Mouse (Mus musculus) hindbrain, embryonic 12.5 days (tissue): ENCODE measurements at regions not wholly inside any gene's neighbourhood (a gene's known extent, or its start where the extent isn't known, plus 50 kb on each side); places are given as distances from the start of the nearest gene placed in this dataset.

Experiments used
- ATAC-seq: fragments of 200-750 bp; cut with Nextera tagmentation; 2 replicates; pipeline ENCODE4 v1.8.0; 2017; ENCODE audit warnings: moderate TSS enrichment; ENCODE audit not compliant: low FRiP score
- H3K27ac ChIP-seq: fragments of 300-500 bp; sonication (generic); 2 replicates; pipeline ENCODE4 v1.5.1; 2016; ENCODE audit warnings: mild to moderate bottlenecking
- H3K27me3 ChIP-seq: fragments of 300-500 bp; sonication (generic); 2 replicates; pipeline ENCODE4 v1.6.1; 2016; ENCODE audit warnings: mild to moderate bottlenecking
- H3K36me3 ChIP-seq: fragments of 300-500 bp; sonication (generic); 2 replicates; pipeline ENCODE4 v1.6.1; 2016; ENCODE audit warnings: mild to moderate bottlenecking
- H3K4me1 ChIP-seq: fragments of 300-500 bp; sonication (generic); 2 replicates; pipeline ENCODE4 v1.6.1; 2016
- H3K4me2 ChIP-seq: fragments of 300-500 bp; sonication (generic); replicated peaks from 2 replicates; pipeline ENCODE4 v1.6.1; 2016; ENCODE audit warnings: mild to moderate bottlenecking
- H3K4me3 ChIP-seq: fragments of 300-500 bp; sonication (generic); 2 replicates; pipeline ENCODE4 v1.5.1; 2016; ENCODE audit warnings: mild to moderate bottlenecking
- H3K9ac ChIP-seq: fragments of 300-500 bp; sonication (generic); 2 replicates; pipeline ENCODE4 v1.6.1; 2016; ENCODE audit warnings: mild to moderate bottlenecking, moderate library complexity
- H3K9me3 ChIP-seq: fragments of 300-500 bp; sonication (generic); replicated peaks from 2 replicates; pipeline ENCODE4 v1.6.1; 2016; ENCODE audit warnings: mild to moderate bottlenecking
- WGBS: fragments of 180-500 bp; shearing (Covaris S2); methylation state at CpG from one replicate; pipeline ENCODE4 v1.1.7; 2016; 5-methylcytosine and 5-hydroxymethylcytosine counted together

DNA sequence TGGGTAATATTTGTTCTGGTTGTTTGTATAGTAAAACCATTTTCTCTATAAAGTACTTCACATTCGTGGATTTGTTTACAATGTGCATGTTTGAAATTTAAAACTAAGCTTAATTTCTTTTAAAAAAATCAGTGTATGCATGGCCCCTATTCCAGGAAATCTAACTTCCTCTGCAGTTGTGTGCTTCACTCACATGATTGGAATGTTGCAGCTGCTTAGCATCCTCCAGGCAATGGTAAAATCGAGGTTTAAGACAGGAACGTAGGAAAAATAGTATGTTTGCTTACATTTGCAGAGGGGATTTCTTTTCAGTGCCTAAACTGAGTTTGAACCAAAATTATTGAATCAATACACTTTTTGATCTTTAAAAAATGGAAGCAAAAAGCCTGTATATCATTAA, 217.5 kb downstream of the Ptprc start:
- Histone ChIP-seq H3K27me3 (no peaks in the 10 kb centered on the region), H3K9me3 (no peaks in the 10 kb centered on the region), H3K4me1 (no peaks in the 10 kb centered on the region), H3K36me3 (peaks cover 7% of the 10 kb centered on the region; the same call in 1 of the 2 replicates), H3K9ac (no peak overlapping the region), H3K4me3 (no peak overlapping the region), H3K27ac (no peak overlapping the region), H3K4me2 (no peak overlapping the region)
- no peak for ATAC-seq
- 86% methylated on average over 3 of the region's 3 CpGs for WGBS

DNA sequence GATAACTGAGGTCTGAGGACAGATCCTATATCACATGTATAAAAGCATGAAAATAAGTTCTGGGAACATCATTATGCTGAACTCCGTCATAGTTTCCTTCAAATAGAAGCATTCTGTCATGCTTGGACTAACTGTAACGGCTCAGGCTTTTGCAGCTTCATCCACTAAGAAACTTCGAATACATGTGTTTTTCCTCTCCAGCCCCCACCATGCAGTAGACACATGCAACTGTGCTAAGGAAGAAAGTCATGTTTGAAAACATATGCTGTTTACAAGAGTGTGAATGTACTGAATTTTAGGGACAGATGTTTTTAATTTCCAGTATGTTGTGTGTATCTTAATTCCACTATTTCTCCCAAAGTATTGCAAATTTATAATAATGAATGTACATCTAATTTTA, 219.5 kb downstream of the Ptprc start:
- Histone ChIP-seq H3K9ac (no peak overlapping the region), H3K36me3 (no peaks in the 10 kb centered on the region), H3K27ac (no peak overlapping the region), H3K4me3 (no peak overlapping the region), H3K4me2 (no peak overlapping the region), H3K27me3 (no peaks in the 10 kb centered on the region), H3K4me1 (peaks cover 4% of the 10 kb centered on the region; the same call in 1 of the 2 replicates), H3K9me3 (no peaks in the 10 kb centered on the region)
- ATAC-seq: no peak
- 85% methylated on average over 3 of the region's 3 CpGs for WGBS

GRCm38 (mm10) chr1:137955139-137955538, 220.4 kb downstream of the Ptprc start:
- no peak overlapping the region for H3K4me2 ChIP-seq
- H3K27me3 ChIP-seq: no peaks in the 10 kb centered on the region
- H3K4me1 ChIP-seq: peaks cover 4% of the 10 kb centered on the region; the same call in 1 of the 2 replicates
- ATAC-seq: no peak
- no peak overlapping the region for H3K9ac ChIP-seq
- H3K27ac ChIP-seq: no peak overlapping the region
- H3K36me3 ChIP-seq: no peaks in the 10 kb centered on the region
- no peak overlapping the region for H3K4me3 ChIP-seq
- no peaks in the 10 kb centered on the region for H3K9me3 ChIP-seq
- 70% methylated on average over 2 of the region's 2 CpGs for WGBS

GRCm38 (mm10) chr1:137953369-137953768, 222.1 kb downstream of the Ptprc start:
- Histone ChIP-seq H3K4me1 (peaks cover 4% of the 10 kb centered on the region; the same call in 1 of the 2 replicates), H3K27ac (no peak overlapping the region), H3K4me2 (no peak overlapping the region), H3K4me3 (no peak overlapping the region), H3K36me3 (no peaks in the 10 kb centered on the region), H3K9ac (no peak overlapping the region), H3K27me3 (no peaks in the 10 kb centered on the region), H3K9me3 (no peaks in the 10 kb centered on the region)
- WGBS: 80% methylated on average over 1 of the region's 1 CpGs
- no peak for ATAC-seq

DNA sequence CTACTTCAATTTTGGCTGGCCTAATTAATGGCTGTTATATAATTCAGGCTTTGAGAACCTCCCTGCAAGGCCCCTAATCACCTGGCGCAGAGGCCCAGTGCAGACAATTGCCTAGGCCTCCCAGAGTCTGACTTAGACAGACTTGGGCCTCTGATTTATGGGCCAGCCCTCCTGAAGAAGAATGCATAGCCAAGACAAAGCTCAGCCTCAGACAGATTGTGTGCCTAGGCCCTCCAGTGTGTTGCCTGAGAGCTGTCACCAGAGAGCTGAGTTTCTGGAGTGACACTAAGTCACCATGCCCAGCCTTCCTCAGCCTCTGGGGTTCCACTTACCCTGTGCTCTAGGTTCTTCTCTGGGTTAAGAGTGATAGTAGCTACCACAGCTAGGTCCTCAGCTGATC, 222.7 kb downstream of the Ptprc start:
- 60% methylated on average over 1 of the region's 1 CpGs for WGBS
- H3K36me3 ChIP-seq: no peaks in the 10 kb centered on the region

DNA sequence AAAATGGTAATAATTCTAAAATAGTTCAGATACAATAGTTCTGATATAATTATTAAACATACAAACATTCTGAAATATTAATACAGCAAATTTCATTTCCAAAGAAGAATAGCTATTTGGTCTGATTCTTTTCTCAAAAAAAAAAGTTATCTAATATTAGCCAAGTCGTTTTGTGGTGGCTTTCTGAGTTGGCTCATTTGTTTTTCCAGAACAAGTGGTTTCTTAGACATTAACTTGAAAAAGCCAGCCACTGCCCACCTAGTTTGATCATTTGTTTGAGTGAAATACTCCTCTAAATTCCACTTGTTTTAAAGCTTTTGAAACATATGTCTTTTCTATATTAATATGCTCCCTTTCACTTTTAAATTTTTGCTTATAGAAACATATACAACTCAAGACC, 227.6 kb downstream of the Ptprc start:
- WGBS: 72% methylated on average over 1 of the region's 1 CpGs
- Histone ChIP-seq H3K4me1 (peaks cover 3% of the 10 kb centered on the region; the same call in 1 of the 2 replicates), H3K4me3 (no peak overlapping the region), H3K27me3 (no peaks in the 10 kb centered on the region), H3K9ac (no peak overlapping the region), H3K9me3 (no peaks in the 10 kb centered on the region), H3K4me2 (no peak overlapping the region), H3K27ac (no peak overlapping the region), H3K36me3 (0 out of 2 replicates have a peak, but pooled peaks cover 8% of the 10 kb centered on the region)
- ATAC-seq: no peak

More for the DNA sequence above, 222.7 kb downstream of the Ptprc start:
- 0 out of 2 replicates have a peak overlapping the region, but pooled peaks have one; percentile 35 for H3K27ac ChIP-seq
- ATAC-seq: peak; percentile 58; the same call in 1 of the 2 replicates
- no peaks in the 10 kb centered on the region for H3K27me3 ChIP-seq
- H3K4me3 ChIP-seq: no peak overlapping the region
- no peaks in the 10 kb centered on the region for H3K9me3 ChIP-seq
- H3K4me2 ChIP-seq: no peak overlapping the region
- peaks cover 4% of the 10 kb centered on the region; the same call in 1 of the 2 replicates for H3K4me1 ChIP-seq
- H3K9ac ChIP-seq: no peak overlapping the region

- Histone ChIP-seq H3K27me3 (no peaks in the 10 kb centered on the region), H3K4me2 (no peak overlapping the region), H3K27ac (no peak overlapping the region), H3K9ac (no peak overlapping the region), H3K4me1 (peaks cover 6% of the 10 kb centered on the region; the same call in 1 of the 2 replicates), H3K4me3 (no peak overlapping the region), H3K9me3 (no peaks in the 10 kb centered on the region), H3K36me3 (peaks cover 20% of the 10 kb centered on the region)
- 87% methylated on average over 11 of the region's 11 CpGs for WGBS
- no peak for ATAC-seq
Measured at GRCm38 (mm10) chr1:137941776-137942522, 233.6 kb downstream of the Ptprc start.

- no peaks in the 10 kb centered on the region for H3K27me3 ChIP-seq
- no peak overlapping the region for H3K27ac ChIP-seq
- H3K4me3 ChIP-seq: no peak overlapping the region
- no peak overlapping the region for H3K4me2 ChIP-seq
- H3K36me3 ChIP-seq: peaks cover 32% of the 10 kb centered on the region
- no peaks in the 10 kb centered on the region for H3K9me3 ChIP-seq
- peaks cover 6% of the 10 kb centered on the region; the same call in 1 of the 2 replicates for H3K4me1 ChIP-seq
- H3K9ac ChIP-seq: no peak overlapping the region
- WGBS: 88% methylated on average over 4 of the region's 4 CpGs
- no peak for ATAC-seq
Measured at GRCm38 (mm10) chr1:137935746-137936145, 239.8 kb downstream of the Ptprc start.

DNA sequence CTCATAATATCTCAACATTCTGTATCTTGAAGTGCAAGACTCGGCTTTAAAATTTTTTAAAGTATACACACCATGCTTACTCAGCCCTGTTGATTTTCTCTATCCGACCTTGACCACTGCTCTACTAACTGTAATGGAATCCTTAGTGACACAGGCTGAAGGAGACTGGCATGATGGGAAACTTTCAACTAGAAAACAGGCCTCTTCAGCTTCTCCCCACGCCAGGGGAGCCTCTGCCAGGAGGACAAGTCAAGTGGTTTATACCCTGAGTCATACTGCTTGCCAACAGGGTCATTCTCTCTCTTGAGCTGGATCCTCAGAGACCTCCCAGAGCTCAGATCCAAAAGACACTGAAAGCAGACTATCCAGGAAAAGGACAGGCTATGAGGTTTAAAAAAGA, 245.7 kb downstream of the Ptprc start:
- Histone ChIP-seq H3K9ac (no peak overlapping the region), H3K27ac (no peak overlapping the region), H3K36me3 (peaks cover 18% of the 10 kb centered on the region), H3K4me1 (peaks cover 36% of the 10 kb centered on the region), H3K27me3 (no peaks in the 10 kb centered on the region), H3K9me3 (no peaks in the 10 kb centered on the region), H3K4me3 (no peak overlapping the region), H3K4me2 (no peak overlapping the region)
- ATAC-seq: no peak
- WGBS: 89% methylated on average over 3 of the region's 3 CpGs

DNA sequence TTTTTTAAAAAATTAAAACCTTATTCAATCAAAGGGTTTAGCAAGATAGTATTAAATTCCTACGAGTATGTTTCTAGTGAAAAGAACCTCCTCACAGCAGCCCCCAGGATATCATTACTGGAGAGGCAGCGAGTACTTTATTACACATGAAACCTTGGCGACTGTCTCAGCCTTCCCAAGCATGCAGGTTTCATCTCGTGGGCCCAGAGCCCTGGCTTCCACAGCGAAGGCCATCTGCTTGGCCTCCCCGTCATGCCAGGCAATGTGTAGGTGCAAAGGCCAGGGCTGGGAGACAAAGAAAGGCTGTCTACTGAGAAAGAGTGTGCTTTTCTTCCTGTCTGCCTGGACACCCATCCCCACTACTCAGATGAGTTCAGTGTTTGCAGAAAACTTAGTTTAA, 247.0 kb downstream of the Ptprc start:
- no peak overlapping the region for H3K9ac ChIP-seq
- H3K4me2 ChIP-seq: peak overlapping the region; percentile 34
- peaks cover 13% of the 10 kb centered on the region for H3K36me3 ChIP-seq
- H3K27me3 ChIP-seq: no peaks in the 10 kb centered on the region
- WGBS: 10% methylated on average over 6 of the region's 6 CpGs
- H3K4me1 ChIP-seq: peaks cover 36% of the 10 kb centered on the region
- H3K27ac ChIP-seq: peak overlapping the region; percentile 92
- peak; percentile 71 for ATAC-seq
- H3K4me3 ChIP-seq: no peak overlapping the region
- no peaks in the 10 kb centered on the region for H3K9me3 ChIP-seq

- H3K36me3 ChIP-seq: peaks cover 13% of the 10 kb centered on the region
- no peaks in the 10 kb centered on the region for H3K27me3 ChIP-seq
- H3K9ac ChIP-seq: peak overlapping the region; percentile 41; the same call in 1 of the 2 replicates
- no peaks in the 10 kb centered on the region for H3K9me3 ChIP-seq
- peaks cover 36% of the 10 kb centered on the region for H3K4me1 ChIP-seq
- ATAC-seq: peak; percentile 93
- no peak overlapping the region for H3K4me3 ChIP-seq
- peak overlapping the region; percentile 92 for H3K27ac ChIP-seq
- peak overlapping the region; percentile 34 for H3K4me2 ChIP-seq
- WGBS: 5% methylated on average over 11 of the region's 11 CpGs
Measured at GRCm38 (mm10) chr1:137927953-137928352, 247.6 kb downstream of the Ptprc start.

GRCm38 (mm10) chr1:137926326-137926725, 249.2 kb downstream of the Ptprc start:
- Histone ChIP-seq H3K4me3 (no peak overlapping the region), H3K4me2 (no peak overlapping the region), H3K36me3 (peaks cover 2% of the 10 kb centered on the region), H3K4me1 (peaks cover 36% of the 10 kb centered on the region), H3K27me3 (no peaks in the 10 kb centered on the region), H3K27ac (peak overlapping the region; percentile 92; the same call in 1 of the 2 replicates), H3K9ac (no peak overlapping the region), H3K9me3 (no peaks in the 10 kb centered on the region)
- 62% methylated on average over 4 of the region's 4 CpGs for WGBS
- ATAC-seq: no peak

GRCm38 (mm10) chr1:137924156-137924555, 251.4 kb downstream of the Ptprc start:
- H3K4me1 ChIP-seq: peaks cover 35% of the 10 kb centered on the region
- no peaks in the 10 kb centered on the region for H3K9me3 ChIP-seq

More at GRCm38 (mm10) chr1:137924156-137924555, 251.4 kb downstream of the Ptprc start:
- no peak for ATAC-seq
- 84% methylated on average over 6 of the region's 6 CpGs for WGBS
- H3K4me2 ChIP-seq: no peak overlapping the region
- no peak overlapping the region for H3K9ac ChIP-seq
- H3K27me3 ChIP-seq: no peaks in the 10 kb centered on the region
- H3K36me3 ChIP-seq: no peaks in the 10 kb centered on the region
- H3K27ac ChIP-seq: 0 out of 2 replicates have a peak overlapping the region, but pooled peaks have one; percentile 7
- H3K4me3 ChIP-seq: no peak overlapping the region
